9 mouse cellular contexts compared by ENCODE assay signal in the genomic region with DNA sequence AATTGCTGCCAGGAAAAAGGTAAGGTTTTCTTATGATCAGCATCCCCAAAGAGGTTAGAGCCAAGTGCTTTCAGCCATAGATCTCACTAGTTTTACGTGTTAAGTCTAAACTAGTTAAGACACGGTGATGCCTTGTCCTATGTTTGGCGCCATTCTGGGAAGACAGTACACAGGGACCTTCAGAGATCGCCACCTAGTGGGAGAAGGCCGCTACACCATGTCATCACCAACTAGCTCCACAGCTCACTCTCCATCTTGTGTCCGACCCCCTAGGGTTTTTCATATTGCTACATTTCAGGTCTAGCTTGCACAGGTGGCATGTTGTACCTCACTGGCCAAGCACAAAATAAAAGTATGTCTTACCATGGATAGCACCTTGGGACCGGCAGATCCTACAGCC. TPM values are rescaled to one million over a fixed set of nuclear protein-coding genes. Genes with fewer than 3 reads are reported as not detected.
DNase-seq lines count a peak whose midpoint lies in the region; ATAC-seq lines count a peak whose summit lies in the region.
"Had no signal": no experiment of that assay in that cellular context is flagged by ENCODE, and none has a peak within 500 bp of the region (broad histone marks: within the 10 kb centered on the region; RNA-seq: fewer than 3 reads in every experiment).

No protein-coding gene starts in this region.

- H3K27ac ChIP-seq in intestine, embryonic 15.5 days: no peak overlapping the region
- no peak overlapping the region for H3K27ac ChIP-seq in midbrain, embryonic 16.5 days (ENCODE audit: low read length)
- H3K27ac ChIP-seq: embryonic facial prominence, embryonic 15.5 days had no signal

- WGBS in intestine, embryonic 15.5 days: 15% methylated on average over 7 of the region's 7 CpGs
- 13% methylated on average over 7 of the region's 7 CpGs for WGBS in midbrain, embryonic 16.5 days

- H3K9ac ChIP-seq in intestine, embryonic 15.5 days: no peak overlapping the region
- no peak overlapping the region for H3K9ac ChIP-seq in midbrain, embryonic 16.5 days (ENCODE audit: low read depth, low read length)
- H3K9ac ChIP-seq: embryonic facial prominence, embryonic 15.5 days had no signal

- no peak overlapping the region for H3K4me3 ChIP-seq in intestine, embryonic 15.5 days (replicated peaks)
- H3K4me3 ChIP-seq in midbrain, embryonic 16.5 days (ENCODE audit: low read depth, low read length): no peak overlapping the region
- H3K4me3 ChIP-seq: embryonic facial prominence, embryonic 15.5 days had no signal

- peak; percentile 44 to 53 for DNase-seq in urinary bladder, adult 18-20 months (ENCODE audit: low spot score in 2 of 2)
- no peak for DNase-seq in urinary bladder, postnatal 10 days (ENCODE audit: low spot score)
- DNase-seq in cerebellum, postnatal 10 days: peak; percentile 90 to 92
- peak; percentile 71 to 74 for DNase-seq in frontal cortex, postnatal 25 days (ENCODE audit: low spot score in 2 of 2)
- peak; percentile 64 to 81 for DNase-seq in left cerebral cortex, postnatal 25 days (ENCODE audit: low spot score in 2 of 2)
- DNase-seq in spleen, postnatal 14 days (ENCODE audit: low spot score in 2 of 2): peak; percentile 46 to 64

- H3K4me1 ChIP-seq in intestine, embryonic 15.5 days (replicated peaks): no peaks in the 10 kb centered on the region
- no peaks in the 10 kb centered on the region for H3K4me1 ChIP-seq in midbrain, embryonic 16.5 days (ENCODE audit: control insufficient read depth, insufficient read depth, low read length)
- H3K4me1 ChIP-seq: embryonic facial prominence, embryonic 15.5 days had no signal

- H3K27me3 ChIP-seq in intestine, embryonic 15.5 days (replicated peaks): no peaks in the 10 kb centered on the region
- no peaks in the 10 kb centered on the region for H3K27me3 ChIP-seq in midbrain, embryonic 16.5 days (ENCODE audit: control insufficient read depth, insufficient read depth, low read depth, low read length)
- H3K27me3 ChIP-seq: embryonic facial prominence, embryonic 15.5 days had no signal

- H3K9me3 ChIP-seq in intestine, embryonic 15.5 days: no peaks in the 10 kb centered on the region
- H3K9me3 ChIP-seq in midbrain, embryonic 16.5 days (replicated peaks; ENCODE audit: control insufficient read depth, low read length, poor library complexity, severe bottlenecking): no peaks in the 10 kb centered on the region
- H3K9me3 ChIP-seq: embryonic facial prominence, embryonic 15.5 days had no signal

- H3K36me3 ChIP-seq in intestine, embryonic 15.5 days: no peaks in the 10 kb centered on the region
- H3K36me3 ChIP-seq in midbrain, embryonic 16.5 days (ENCODE audit: control insufficient read depth, insufficient read depth, low read length): no peaks in the 10 kb centered on the region
- H3K36me3 ChIP-seq: embryonic facial prominence, embryonic 15.5 days had no signal

- intact Hi-C loops in left cerebral cortex, postnatal 25 days (cut with DNase I): loop anchor here (1.0 to 10.0 kb wide), 3 partner anchors 59 to 124 kb away; no protein-coding TSS in a partner anchor

- H3K4me2 ChIP-seq in intestine, embryonic 15.5 days (replicated peaks): no peak overlapping the region
- H3K4me2 ChIP-seq in midbrain, embryonic 16.5 days (ENCODE audit: low read length): no peak overlapping the region
- H3K4me2 ChIP-seq: embryonic facial prominence, embryonic 15.5 days had no signal

- peak; percentile 77 for ATAC-seq in intestine, embryonic 15.5 days
- peak; percentile 71; the same call in 1 of the 2 replicates for ATAC-seq in midbrain, embryonic 16.5 days

RNA-seq across cellular contexts. Expression of gene Ccdc38, which starts 8.6 kb away (rescaled TPM):
- 0.29 and 0.33 TPM in 2 replicates for polyA plus RNA-seq in intestine, embryonic 15.5 days (2015; fragmentation: Nextera tagmentation; extraction: Ambion mirVana)
- not detected for total RNA-seq in left cerebral cortex, postnatal 25 days (2021)
- polyA plus RNA-seq in midbrain, embryonic 16.5 days (2015; fragmentation: Nextera tagmentation; extraction: Ambion mirVana): 0.50 and 0.83 TPM in 2 replicates

RNA-seq across cellular contexts. Expression of gene Amdhd1, which starts 9.2 kb away (rescaled TPM):
- polyA plus RNA-seq in intestine, embryonic 15.5 days (2015; fragmentation: Nextera tagmentation; extraction: Ambion mirVana): 0.85 and 1.2 TPM in 2 replicates
- under 1 TPM; 0.76 to 0.82 TPM for total RNA-seq in left cerebral cortex, postnatal 25 days (2021)
- polyA plus RNA-seq in midbrain, embryonic 16.5 days (2015; fragmentation: Nextera tagmentation; extraction: Ambion mirVana): not detected in 2 replicates

RNA-seq across cellular contexts. Expression of gene Snrpf, which starts 40.5 kb away (rescaled TPM):
- 110 and 122 TPM in 2 replicates for polyA plus RNA-seq in intestine, embryonic 15.5 days (2015; fragmentation: Nextera tagmentation; extraction: Ambion mirVana)
- total RNA-seq in left cerebral cortex, postnatal 25 days (2021): 10 to 100 TPM; 12.2 to 13.5 TPM
- polyA plus RNA-seq in midbrain, embryonic 16.5 days (2015; fragmentation: Nextera tagmentation; extraction: Ambion mirVana): 51.6 and 56.2 TPM in 2 replicates
